Mouse (Mus musculus): ENCODE data around the gene Ddah1.

GRCm38 (mm10) chr3:145922019-145922854 lies 163.8 kb downstream of the Ddah1 start, which contains the start of gene Bcl10:
- TF ChIP-seq CTCF (IDR thresholded peaks at IDR 0.05; ENCODE audit: extremely low read depth, insufficient read depth, low read length) = no peak
- TF ChIP-seq POLR2A (IDR thresholded peaks at IDR 0.05; ENCODE audit: extremely low read depth, insufficient read depth, low read length) = no peak
